Mouse (Mus musculus) bone marrow macrophage, adult 2 months (primary cell): ENCODE data around the gene Hoxa1. TPM values are rescaled to one million over a fixed set of nuclear protein-coding genes. Genes with fewer than 3 reads are reported as not detected.
A peak's percentile ranks its signal among the peaks of the same experiment; 100 is the strongest.

Experiments
- H3K27ac ChIP-seq: 2 replicates; pipeline ENCODE4 v1.5.1; 2012; ENCODE audit warnings: low read depth, low read length; ENCODE audit not compliant: insufficient read depth
- H3K4me1 ChIP-seq: 2 replicates; pipeline ENCODE4 v1.6.1; 2012; ENCODE audit warnings: low read length; ENCODE audit not compliant: control insufficient read depth, insufficient read depth
- H3K4me3 ChIP-seq: 2 replicates; pipeline ENCODE4 v1.5.1; 2012; ENCODE audit warnings: mild to moderate bottlenecking, low read length, moderate library complexity; ENCODE audit not compliant: insufficient read depth
- CTCF ChIP-seq: IDR thresholded peaks from 2 replicates; pipeline ENCODE4 v1.5.1; 2012; ENCODE audit warnings: low read depth, mild to moderate bottlenecking, low read length, moderate library complexity
- POLR2A ChIP-seq: IDR thresholded peaks from 2 replicates; pipeline ENCODE4 v1.6.1; 2012; ENCODE audit warnings: mild to moderate bottlenecking, low read depth, low read length, borderline replicate concordance
- polyA plus RNA-seq: library from polyadenylated mRNA; stranded (reverse); fragments of >200 nt; gene quantifications from 2 replicates; pipeline ENCODE4 v1.2.4, GENCODE M21; 2012; ENCODE audit not compliant: missing spikeins, insufficient read depth, insufficient read length

The Hoxa1 gene
- polyA plus RNA-seq, 1 experiment, result 1.1 TPM

DNA sequence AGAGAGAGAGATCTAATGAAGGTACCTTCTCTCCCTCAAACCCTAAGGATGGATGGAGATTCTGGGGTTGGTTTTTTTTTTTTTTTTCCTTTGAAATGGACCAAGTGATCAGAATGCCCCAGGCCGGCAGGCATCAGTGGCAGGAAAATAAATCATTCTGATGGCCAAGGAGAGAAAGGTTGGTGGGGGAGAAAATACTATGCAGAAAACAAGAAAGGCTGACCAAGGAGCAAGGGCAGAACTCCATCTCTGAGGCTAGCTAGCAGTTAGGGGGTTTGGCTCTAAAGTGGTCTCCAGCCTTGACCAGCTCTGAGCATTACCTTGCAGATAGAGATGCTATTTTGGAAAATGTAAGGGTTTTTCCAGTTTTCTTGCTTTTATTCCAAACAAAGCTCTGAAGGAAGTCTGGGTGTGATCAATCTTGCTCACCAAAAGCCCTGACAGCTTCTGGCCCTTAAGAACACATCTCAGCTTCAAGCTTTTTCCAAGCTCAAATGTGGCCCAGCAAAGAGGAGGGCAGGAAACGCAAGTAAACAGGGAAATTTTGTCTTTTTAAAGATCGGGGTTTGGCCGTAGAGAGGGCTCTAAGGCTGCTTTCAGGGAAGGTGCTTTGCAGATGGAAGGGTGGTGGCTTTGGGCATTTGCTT is 8.4 kb upstream of the Hoxa1 start:
- Histone ChIP-seq H3K4me3 (no peak overlapping the region), H3K4me1 (peaks cover 5% of the 10 kb centered on the region; the same call in 1 of the 2 replicates), H3K27ac (no peak overlapping the region)
- no peak for TF ChIP-seq POLR2A
- no peak for TF ChIP-seq CTCF

DNA sequence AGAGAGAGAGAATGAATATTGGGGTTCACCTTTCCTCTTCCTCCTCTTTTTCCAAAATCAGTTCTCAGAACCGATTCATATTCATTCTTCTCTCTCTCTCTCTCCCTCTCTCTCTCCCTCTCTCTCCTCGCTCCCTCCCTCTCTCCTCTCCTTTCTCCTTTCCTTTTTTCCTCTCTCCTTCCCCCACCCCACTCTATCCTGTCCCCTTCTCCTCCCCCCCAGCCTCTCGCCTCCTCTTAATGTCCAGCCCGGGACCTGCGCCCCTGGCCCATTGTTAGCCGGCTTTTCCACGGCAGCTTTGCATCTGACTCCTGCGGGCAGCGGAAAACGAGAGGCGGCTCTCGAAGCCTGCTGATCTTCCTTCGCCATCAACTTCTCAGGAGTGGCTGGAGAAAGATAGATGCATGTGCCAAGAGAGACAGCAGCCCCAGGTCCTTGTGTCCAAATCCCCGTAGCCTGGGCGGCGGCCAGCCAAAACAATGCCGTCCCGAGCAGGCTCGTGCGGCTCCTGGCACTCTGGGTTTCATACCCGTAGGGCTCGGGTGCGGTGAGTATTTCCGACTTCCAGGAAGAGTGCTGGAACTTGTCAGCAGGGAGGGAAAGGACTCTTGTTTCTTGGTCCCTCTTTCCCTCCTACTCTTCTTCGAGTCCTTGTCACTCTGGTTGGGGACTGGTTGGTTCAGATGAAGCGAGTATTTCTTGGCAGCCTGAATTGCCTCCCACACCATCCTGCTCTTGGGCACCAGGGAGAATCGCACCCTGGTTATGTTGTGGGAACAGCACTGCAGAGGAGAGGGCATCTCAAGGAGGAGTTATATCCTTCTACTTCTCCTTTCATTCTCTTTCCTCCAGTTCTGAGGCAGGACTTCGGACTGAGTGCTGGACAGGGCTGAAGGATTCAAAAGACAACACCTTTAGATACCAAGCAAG is 7.6 kb upstream of the Hoxa1 start:
- no peak overlapping the region for H3K4me3 ChIP-seq
- TF ChIP-seq CTCF (no peak), POLR2A (no peak)
- no peak overlapping the region for H3K27ac ChIP-seq
- peaks cover 11% of the 10 kb centered on the region for H3K4me1 ChIP-seq

DNA sequence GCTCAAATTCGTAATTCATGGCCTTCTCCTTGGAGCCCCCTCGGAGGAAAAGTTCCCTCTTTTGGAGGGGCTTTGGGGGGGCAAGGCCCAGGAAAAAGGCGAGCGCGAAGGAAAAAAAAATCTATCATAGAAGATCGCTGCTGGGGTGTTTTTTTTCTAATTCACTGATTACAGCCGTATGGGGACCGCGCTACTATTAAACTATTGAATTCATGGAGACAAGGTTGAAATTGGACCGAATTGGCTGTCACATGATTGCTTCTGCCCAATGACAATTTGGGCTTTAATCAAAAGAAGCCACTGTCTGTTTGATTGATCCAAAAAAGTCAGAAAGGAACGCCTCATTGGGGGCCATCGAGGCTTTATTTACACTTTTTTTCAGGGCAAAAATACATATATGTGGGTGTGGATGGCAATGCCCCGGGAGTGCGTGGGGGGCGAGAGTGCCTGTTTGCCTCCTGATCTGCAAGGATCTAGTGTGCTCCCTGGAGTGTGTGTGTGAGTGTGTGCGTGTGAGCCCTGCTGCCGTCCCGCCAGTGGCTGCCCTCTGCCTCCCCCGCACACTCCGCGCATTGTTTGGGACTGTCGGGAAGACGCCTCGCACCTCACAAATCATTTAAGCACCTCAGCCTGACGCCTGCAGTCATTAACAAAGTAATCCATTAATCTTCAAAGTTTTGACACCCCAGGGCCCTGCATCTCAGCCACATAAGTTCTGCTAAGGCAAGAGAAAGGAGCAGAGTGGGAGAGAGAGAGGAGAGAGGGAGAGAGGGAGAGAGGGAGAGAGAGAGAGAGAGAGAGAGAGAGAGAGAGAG is 6.7 kb upstream of the Hoxa1 start, which contains the start of gene Hoxa2:
Hoxa2 (minus strand) TSS at position 206 of the 815 bp plus-strand sequence.
- Histone ChIP-seq H3K4me1 (peaks cover 15% of the 10 kb centered on the region), H3K27ac (no peak within 1 kb of the TSS), H3K4me3 (peak within 1 kb of the TSS; percentile 50)
- no peak for TF ChIP-seq POLR2A
- TF ChIP-seq CTCF, result no peak

DNA sequence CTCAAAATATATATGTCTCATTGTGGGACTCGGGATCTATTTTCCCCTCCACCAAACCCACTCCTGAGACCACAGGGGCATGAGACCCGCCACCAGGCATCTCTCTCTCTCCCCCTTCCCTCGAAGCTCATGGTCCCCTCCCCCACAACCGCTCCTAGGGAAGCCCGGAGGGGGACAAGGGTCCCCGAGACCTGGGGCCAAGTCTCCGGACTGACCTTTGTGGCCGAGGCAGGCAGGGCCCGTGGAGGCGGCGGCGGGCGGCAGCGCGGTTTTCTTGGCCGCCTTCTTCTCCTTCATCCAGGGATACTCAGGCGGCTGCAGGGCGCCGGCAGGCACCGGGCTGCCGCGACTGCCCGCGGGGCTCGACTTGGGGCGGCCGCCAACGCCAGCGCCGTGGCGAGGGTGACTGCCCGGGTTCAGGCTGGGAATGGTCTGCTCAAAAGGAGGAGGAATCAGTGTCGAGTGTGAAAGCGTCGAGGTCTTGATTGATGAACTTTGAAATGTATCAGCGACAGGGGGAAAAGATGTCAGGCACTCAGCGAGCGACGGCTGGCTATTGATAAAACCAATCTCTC is 6.0 kb upstream of the Hoxa1 start:
- peaks cover 20% of the 10 kb centered on the region for H3K4me1 ChIP-seq
- peak overlapping the region; percentile 50 for H3K4me3 ChIP-seq
- H3K27ac ChIP-seq, result no peak overlapping the region
- TF ChIP-seq POLR2A (no peak), CTCF (no peak)

- Histone ChIP-seq H3K27ac (no peak overlapping the region), H3K4me3 (no peak overlapping the region), H3K4me1 (peaks cover 20% of the 10 kb centered on the region)
- TF ChIP-seq CTCF (no peak), POLR2A (no peak)
Measured at GRCm38 (mm10) chr6:52163366-52164031, 5.4 kb upstream of the Hoxa1 start.

DNA sequence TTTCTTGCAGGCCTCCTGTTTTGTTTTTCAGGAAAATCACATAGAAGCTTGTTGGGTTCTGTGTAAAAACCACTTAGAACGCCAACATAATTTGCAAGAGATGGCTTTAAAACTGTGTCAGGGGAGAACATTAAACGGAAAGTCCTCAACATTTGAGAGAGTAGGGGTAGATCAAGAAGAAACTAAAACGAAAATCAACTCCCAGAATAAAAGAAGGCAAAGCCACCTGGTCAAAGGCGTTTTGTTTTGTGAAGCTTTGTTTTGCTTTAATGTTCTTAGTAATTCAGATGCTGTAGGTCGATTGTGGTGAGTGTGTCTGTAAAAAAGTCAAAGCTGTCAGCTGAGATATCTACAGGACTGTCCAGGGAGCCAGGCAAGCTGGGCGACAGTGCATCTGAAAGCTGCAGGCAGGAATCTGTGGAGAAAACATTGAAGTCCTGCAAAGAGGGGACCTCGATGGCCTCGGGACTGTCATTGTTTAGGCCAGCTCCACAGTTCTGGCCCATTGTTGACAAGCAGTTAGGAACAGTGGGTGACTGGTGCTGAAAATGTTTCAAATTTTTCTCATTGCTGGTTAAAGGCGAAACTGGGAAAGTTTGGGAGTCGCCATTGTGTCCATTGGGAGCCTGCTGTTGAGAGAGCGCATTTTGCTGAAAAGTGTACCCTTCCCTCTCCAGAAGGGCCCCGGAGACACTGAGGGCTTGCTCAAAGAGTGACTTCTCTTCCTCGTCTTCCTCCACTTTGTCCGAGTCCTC is 4.7 kb upstream of the Hoxa1 start:
- no peak for TF ChIP-seq POLR2A
- TF ChIP-seq CTCF, result no peak
- Histone ChIP-seq H3K4me1 (peaks cover 20% of the 10 kb centered on the region), H3K27ac (no peak overlapping the region), H3K4me3 (no peak overlapping the region)

DNA sequence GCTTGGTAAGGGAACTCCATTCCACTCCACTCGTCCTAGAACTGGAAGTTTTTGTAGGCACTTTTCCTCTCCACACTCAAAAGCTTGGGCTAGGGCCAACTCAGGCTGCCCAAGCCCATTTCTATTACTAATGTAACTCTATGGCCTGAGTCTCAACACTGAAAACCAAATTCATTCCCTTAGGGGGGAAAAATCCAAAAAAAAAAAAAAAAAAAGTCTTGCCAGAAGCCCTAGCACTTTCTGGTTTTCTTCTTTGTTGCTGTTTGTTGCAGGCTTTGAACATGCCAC is 3.9 kb upstream of the Hoxa1 start:
- H3K4me3 ChIP-seq, result no peak overlapping the region
- no peak overlapping the region for H3K27ac ChIP-seq
- H3K4me1 ChIP-seq, result peaks cover 25% of the 10 kb centered on the region
- TF ChIP-seq CTCF, result no peak

GRCm38 (mm10) chr6:52161336-52162092 is 3.4 kb upstream of the Hoxa1 start:
- TF ChIP-seq CTCF, result no peak
- no peak for TF ChIP-seq POLR2A
- H3K4me1 ChIP-seq, result peaks cover 25% of the 10 kb centered on the region
- H3K4me3 ChIP-seq, result no peak overlapping the region
- no peak overlapping the region for H3K27ac ChIP-seq
